Comparison of ENCODE assay signal across 8 mouse cellular contexts in genomic region chr2:156065099-156066041, GRCm38 (mm10). TPM values are rescaled to one million over a fixed set of nuclear protein-coding genes. Genes with fewer than 3 reads are reported as not detected.
A peak's percentile ranks its signal among the peaks of the same experiment; 100 is the strongest.
DNase-seq lines count a peak whose midpoint lies in the region; ATAC-seq lines count a peak whose summit lies in the region.

Gene Spag4 (plus strand): TSS chr2:156065175.

- under 1% methylated on average over 73 of the region's 81 CpGs for WGBS in forebrain, embryonic 14.5 days

- ATAC-seq in forebrain, embryonic 14.5 days, result peak; percentile 89

- H3K27ac ChIP-seq in forebrain, embryonic 14.5 days (ENCODE audit: low read depth, low read length), result peak within 1 kb of the TSS; percentile 76

- H3K4me2 ChIP-seq in forebrain, embryonic 14.5 days (ENCODE audit: low read length), result peak within 1 kb of the TSS; percentile 94

- peaks cover 7% of the 10 kb centered on the region for H3K4me1 ChIP-seq in forebrain, embryonic 14.5 days (ENCODE audit: control insufficient read depth, insufficient read depth, low read length)

- no peaks in the 10 kb centered on the region for H3K9me3 ChIP-seq in forebrain, embryonic 14.5 days (replicated peaks; ENCODE audit: control insufficient read depth, low read length)

- intact Hi-C loops in heart, postnatal 36 days (cut with DNase I), result no loop called here

- H3K9ac ChIP-seq in forebrain, embryonic 14.5 days (ENCODE audit: low read length), result peak within 1 kb of the TSS; percentile 86

- H3K4me3 ChIP-seq in forebrain, embryonic 14.5 days (ENCODE audit: low read depth, low read length), result peak within 1 kb of the TSS; percentile 77

- H3K27me3 ChIP-seq in forebrain, embryonic 14.5 days (replicated peaks; ENCODE audit: control insufficient read depth, insufficient read depth, low read length), result no peaks in the 10 kb centered on the region

- peak; percentile 82 for DNase-seq in NIH3T3 (ENCODE audit: low read depth)
- peak; percentile 60 for DNase-seq in cerebellum, adult 11-12 months
- DNase-seq in forebrain, embryonic 14.5 days (ENCODE audit: low spot score), result peak; percentile 77
- peak; percentile 70 to 73 for DNase-seq in heart, postnatal 36 days
- DNase-seq in layer of hippocampus, postnatal 14 days (ENCODE audit: low spot score in 2 of 2), result peak; percentile 55 to 61
- peak; percentile 78 for DNase-seq in lung, postnatal 36 days
- DNase-seq in retina, adult 2 months (ENCODE audit: low read depth, low spot score), result peak; percentile 36
- DNase-seq in thymus, postnatal 4 days, result peak; percentile 89

- H3K36me3 ChIP-seq in forebrain, embryonic 14.5 days (ENCODE audit: control insufficient read depth, insufficient read depth, low read length), result peaks cover 27% of the 10 kb centered on the region

RNA-seq across cellular contexts. Expression of gene Spag4, which starts in this region (rescaled TPM):
- 4.6 and 5.1 TPM in 2 replicates for polyA plus RNA-seq in forebrain, embryonic 14.5 days (2014; fragmentation: Nextera tagmentation; extraction: Ambion mirVana)
- total RNA-seq in heart, postnatal 36 days (2021), result 1 to 10 TPM in 1 of 2 experiments, under 1 TPM in 1; 0.87 to 1.5 TPM
- total RNA-seq in layer of hippocampus, postnatal 14 days (2021), result 1 to 10 TPM; 3.7 TPM

Comparison
In these comparisons a context has a peak if more than half of its experiments do, and no peak if none do; other contexts are left out.
1. Peak in every context shown above with its lines: DNase-seq, ATAC-seq, H3K4me3 ChIP-seq and H3K27ac ChIP-seq.
2. DNase-seq: peak in every context shown above with its lines; median percentile 89 in thymus, postnatal 4 days; 82 in NIH3T3; 78 in lung, postnatal 36 days; 77 in forebrain, embryonic 14.5 days; 72 in heart, postnatal 36 days; 60 in cerebellum, adult 11-12 months; 58 in layer of hippocampus, postnatal 14 days; 36 in retina, adult 2 months.